Mouse (Mus musculus) liver, embryonic 14.5 days (tissue): ENCODE data around the gene Actr10.

ENCODE experiments used
- CTCF ChIP-seq: IDR thresholded peaks from 2 replicates; pipeline ENCODE4 v1.5.1; 2016; ENCODE audit warnings: antibody characterized with exemption, low read depth, control low read depth
- EP300 ChIP-seq: IDR thresholded peaks from 2 replicates; pipeline ENCODE4 v1.6.1; 2016; ENCODE audit warnings: antibody characterized with exemption, low read depth

GRCm38 (mm10) chr12:70946585-70947256 is 9.1 kb downstream of the Actr10 start:
- TF ChIP-seq CTCF: no peak
- TF ChIP-seq EP300: no peak
